ENCODE assay signal across 26 mouse cellular contexts in genomic region chr16:76976787-76977430, GRCm38 (mm10).
"Had no signal": no experiment of that assay in that cellular context is flagged by ENCODE, and none has a peak within 500 bp of the region (broad histone marks: within the 10 kb centered on the region; RNA-seq: fewer than 3 reads in every experiment).

No protein-coding gene starts in this region.

- ATAC-seq: hindbrain, embryonic 16.5 days; inflammation-experienced regulatory T-cells, adult 6 months; intestine, embryonic 15.5 days; intestine, postnatal 0 days; liver, embryonic 12.5 days had no signal

- H3K27me3 ChIP-seq: heart, embryonic 13.5 days; heart, embryonic 15.5 days; hindbrain, embryonic 12.5 days; intestine, embryonic 15.5 days; limb, embryonic 13.5 days; limb, embryonic 15.5 days had no signal

- H3K9ac ChIP-seq: heart, embryonic 13.5 days; heart, embryonic 15.5 days; hindbrain, embryonic 12.5 days; hindbrain, embryonic 14.5 days; intestine, embryonic 15.5 days; limb, embryonic 13.5 days; limb, embryonic 15.5 days; liver, embryonic 12.5 days had no signal

- H3K4me2 ChIP-seq: heart, embryonic 11.5 days; heart, embryonic 13.5 days; heart, embryonic 15.5 days; hindbrain, embryonic 12.5 days; hindbrain, embryonic 14.5 days; intestine, embryonic 15.5 days; limb, embryonic 13.5 days; limb, embryonic 15.5 days; liver, embryonic 12.5 days had no signal

- H3K27ac ChIP-seq: gastrocnemius, adult 2 months; heart, adult 2 months; heart, embryonic 13.5 days; heart, embryonic 15.5 days; hindbrain, embryonic 10.5 days; hindbrain, embryonic 12.5 days; hindbrain, embryonic 14.5 days; intestine, embryonic 15.5 days; layer of hippocampus, adult 2 months; left cerebral cortex, adult 2 months; limb, embryonic 13.5 days; limb, embryonic 15.5 days; liver, embryonic 12.5 days had no signal

- H3K36me3 ChIP-seq: heart, embryonic 13.5 days; heart, embryonic 15.5 days; hindbrain, embryonic 10.5 days; hindbrain, embryonic 12.5 days; intestine, embryonic 15.5 days; limb, embryonic 13.5 days; limb, embryonic 15.5 days; liver, embryonic 12.5 days had no signal

- DNase-seq: gastrocnemius, adult 2 months; gastrocnemius, postnatal 10 days; gastrocnemius, postnatal 25 days; heart, adult 11 months; heart, adult 2 months; heart, postnatal 4 days; kidney, adult 18-20 months; kidney, adult 8-10 months; kidney, postnatal 10 days; kidney, postnatal 4 days; left cerebral cortex, postnatal 4 days had no signal

- H3K4me3 ChIP-seq: gastrocnemius, adult 2 months; heart, adult 2 months; heart, embryonic 13.5 days; heart, embryonic 15.5 days; hindbrain, embryonic 10.5 days; hindbrain, embryonic 12.5 days; intestine, embryonic 15.5 days; layer of hippocampus, adult 2 months; left cerebral cortex, adult 2 months; limb, embryonic 13.5 days; limb, embryonic 15.5 days; liver, embryonic 12.5 days had no signal

- H3K9me3 ChIP-seq: heart, embryonic 13.5 days; heart, embryonic 15.5 days; hindbrain, embryonic 10.5 days; hindbrain, embryonic 12.5 days; intestine, embryonic 15.5 days; limb, embryonic 13.5 days; limb, embryonic 15.5 days; liver, embryonic 12.5 days had no signal

- H3K4me1 ChIP-seq: heart, embryonic 13.5 days; heart, embryonic 15.5 days; hindbrain, embryonic 10.5 days; hindbrain, embryonic 12.5 days; intestine, embryonic 15.5 days; limb, embryonic 13.5 days; limb, embryonic 15.5 days; liver, embryonic 12.5 days had no signal
